Mouse (Mus musculus) heart, postnatal 0 days (tissue): ENCODE measurements around the gene Pa2g4.

Source experiments
- CTCF ChIP-seq: IDR thresholded peaks from 2 replicates; pipeline ENCODE4 v1.5.1; 2016; ENCODE audit warnings: antibody characterized with exemption, control low read depth, low read depth
- EP300 ChIP-seq: IDR thresholded peaks from 2 replicates; pipeline ENCODE4 v1.6.1; 2016; ENCODE audit warnings: antibody characterized with exemption, low read depth

- TF ChIP-seq CTCF: no peak
- TF ChIP-seq EP300: no peak
Measured at GRCm38 (mm10) chr10:128508260-128508659, 57.5 kb downstream of the Pa2g4 start.
